8 mouse cellular contexts compared by ENCODE assay signal in the genomic region with DNA sequence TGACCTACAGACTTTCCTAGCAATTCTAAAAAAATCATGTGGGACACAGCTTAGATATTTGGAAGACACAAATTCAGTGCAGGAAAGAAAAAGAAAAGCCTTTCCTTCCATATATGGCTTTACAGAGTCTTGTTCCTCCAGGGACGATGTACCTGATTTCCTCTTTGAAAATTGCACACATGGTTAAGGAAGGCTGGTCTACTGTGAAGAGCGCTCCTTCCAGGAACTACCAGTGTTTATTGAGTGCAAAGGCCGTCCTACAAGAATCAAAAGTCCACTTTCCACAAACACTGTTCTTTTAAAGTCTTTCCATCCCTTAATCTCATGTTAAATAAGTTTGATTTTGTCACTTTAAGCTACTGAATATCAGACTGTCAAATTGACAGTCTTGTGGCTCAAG. TPM values are rescaled to one million over a fixed set of nuclear protein-coding genes. Genes with fewer than 3 reads are reported as not detected.
DNase-seq lines count a peak whose midpoint lies in the region; ATAC-seq and TF ChIP-seq lines count a peak whose summit lies in the region.

No protein-coding gene starts in this region.

- WGBS in embryonic facial prominence, embryonic 12.5 days, result 63% methylated on average over 3 of the region's 3 CpGs
- WGBS in intestine, embryonic 15.5 days, result 30% methylated on average over 3 of the region's 3 CpGs
- WGBS in neural tube, embryonic 12.5 days, result 78% methylated on average over 3 of the region's 3 CpGs

- DNase-seq in left cerebral cortex, adult 2 months (ENCODE audit: extremely low spot score in 1 of 2, low spot score in 2 of 2), result no peak
- DNase-seq in left cerebral cortex, adult 11 months (ENCODE audit: low spot score), result no peak
- no peak for DNase-seq in layer of hippocampus, postnatal 25 days (ENCODE audit: extremely low spot score in 1 of 2, low spot score in 1 of 2)
- no peak for DNase-seq in retina, postnatal 1 day
- DNase-seq in ovary, adult 18-20 months (ENCODE audit: low spot score), result no peak

- peak overlapping the region; percentile 79; the same call in 1 of the 2 replicates for H3K9ac ChIP-seq in embryonic facial prominence, embryonic 12.5 days
- H3K9ac ChIP-seq in intestine, embryonic 15.5 days, result peak overlapping the region; percentile 71
- peak overlapping the region; percentile 69 for H3K9ac ChIP-seq in neural tube, embryonic 12.5 days

- H3K36me3 ChIP-seq in embryonic facial prominence, embryonic 12.5 days, result no peaks in the 10 kb centered on the region
- H3K36me3 ChIP-seq in intestine, embryonic 15.5 days, result no peaks in the 10 kb centered on the region
- H3K36me3 ChIP-seq in neural tube, embryonic 12.5 days, result no peaks in the 10 kb centered on the region

- peak overlapping the region; percentile 97 for H3K4me3 ChIP-seq in left cerebral cortex, adult 2 months
- peak overlapping the region; percentile 81 for H3K4me3 ChIP-seq in embryonic facial prominence, embryonic 12.5 days
- H3K4me3 ChIP-seq in intestine, embryonic 15.5 days (replicated peaks), result peak overlapping the region; percentile 73
- H3K4me3 ChIP-seq in neural tube, embryonic 12.5 days, result peak overlapping the region; percentile 77

- no peaks in the 10 kb centered on the region for H3K27me3 ChIP-seq in embryonic facial prominence, embryonic 12.5 days
- no peaks in the 10 kb centered on the region for H3K27me3 ChIP-seq in intestine, embryonic 15.5 days (replicated peaks)
- no peaks in the 10 kb centered on the region for H3K27me3 ChIP-seq in neural tube, embryonic 12.5 days (replicated peaks)

- peak overlapping the region; percentile 61 for H3K4me2 ChIP-seq in embryonic facial prominence, embryonic 12.5 days (replicated peaks)
- H3K4me2 ChIP-seq in intestine, embryonic 15.5 days (replicated peaks), result peak overlapping the region; percentile 54
- peak overlapping the region; percentile 68 for H3K4me2 ChIP-seq in neural tube, embryonic 12.5 days (replicated peaks)

- no peak for TF ChIP-seq CTCF in left cerebral cortex, adult 2 months (IDR thresholded peaks at IDR 0.05)

- peaks cover 22% of the 10 kb centered on the region for H3K4me1 ChIP-seq in embryonic facial prominence, embryonic 12.5 days
- H3K4me1 ChIP-seq in intestine, embryonic 15.5 days (replicated peaks), result peaks cover 13% of the 10 kb centered on the region
- H3K4me1 ChIP-seq in neural tube, embryonic 12.5 days, result peaks cover 27% of the 10 kb centered on the region

- H3K9me3 ChIP-seq in embryonic facial prominence, embryonic 12.5 days, result no peaks in the 10 kb centered on the region
- H3K9me3 ChIP-seq in intestine, embryonic 15.5 days, result no peaks in the 10 kb centered on the region
- no peaks in the 10 kb centered on the region for H3K9me3 ChIP-seq in neural tube, embryonic 12.5 days

- peak overlapping the region; percentile 97 for H3K27ac ChIP-seq in left cerebral cortex, adult 2 months
- H3K27ac ChIP-seq in embryonic facial prominence, embryonic 12.5 days, result peak overlapping the region; percentile 94
- peak overlapping the region; percentile 95 for H3K27ac ChIP-seq in intestine, embryonic 15.5 days
- no peak overlapping the region for H3K27ac ChIP-seq in neural tube, embryonic 12.5 days

- intact Hi-C loops in left cerebral cortex, adult 2 months (cut with DNase I), result loop anchor here (5.0 kb wide), 1 partner anchor 90 kb away; no protein-coding TSS in a partner anchor

- no peak for ATAC-seq in embryonic facial prominence, embryonic 12.5 days (ENCODE audit: insufficient number of reproducible peaks, insufficient read depth, low FRiP score, low TSS enrichment)
- ATAC-seq in intestine, embryonic 15.5 days, result no peak
- no peak for ATAC-seq in neural tube, embryonic 12.5 days (ENCODE audit: low FRiP score, low read depth)

RNA-seq across cellular contexts. Expression of a gene that starts 0.9 kb away (rescaled TPM):
- total RNA-seq in left cerebral cortex, adult 2 months (2021), result 10 to 100 TPM; 30.5 to 35.4 TPM
- 51.8 and 58.7 TPM in 2 replicates for polyA plus RNA-seq in embryonic facial prominence, embryonic 12.5 days (2016; fragmentation: Nextera tagmentation; extraction: Ambion mirVana)
- 61.5 and 63.1 TPM in 2 replicates for polyA plus RNA-seq in intestine, embryonic 15.5 days (2015; fragmentation: Nextera tagmentation; extraction: Ambion mirVana)
- polyA plus RNA-seq in neural tube, embryonic 12.5 days (2016; fragmentation: Nextera tagmentation; extraction: Ambion mirVana), result 65.2 and 69.7 TPM in 2 replicates
- total RNA-seq in layer of hippocampus, postnatal 25 days (2021), result 10 to 100 TPM; 31.9 to 34.6 TPM

RNA-seq across cellular contexts. Expression of a gene that starts 42.3 kb away (rescaled TPM):
- total RNA-seq in left cerebral cortex, adult 2 months (2021), result 10 to 100 TPM; 89.7 to 94.6 TPM
- polyA plus RNA-seq in embryonic facial prominence, embryonic 12.5 days (2016; fragmentation: Nextera tagmentation; extraction: Ambion mirVana), result 9.0 and 10.3 TPM in 2 replicates
- 8.1 and 8.7 TPM in 2 replicates for polyA plus RNA-seq in intestine, embryonic 15.5 days (2015; fragmentation: Nextera tagmentation; extraction: Ambion mirVana)
- polyA plus RNA-seq in neural tube, embryonic 12.5 days (2016; fragmentation: Nextera tagmentation; extraction: Ambion mirVana), result 10.0 and 11.8 TPM in 2 replicates
- 10 to 100 TPM; 84.3 to 90.8 TPM for total RNA-seq in layer of hippocampus, postnatal 25 days (2021)
